Mouse (Mus musculus): Measurements from ENCODE around the gene Bcl7c. TPM values are rescaled to one million over a fixed set of nuclear protein-coding genes. Genes with fewer than 3 reads are reported as not detected.

The Bcl7c gene
- total RNA-seq, 1 experiment, result 35.6 TPM

DNA sequence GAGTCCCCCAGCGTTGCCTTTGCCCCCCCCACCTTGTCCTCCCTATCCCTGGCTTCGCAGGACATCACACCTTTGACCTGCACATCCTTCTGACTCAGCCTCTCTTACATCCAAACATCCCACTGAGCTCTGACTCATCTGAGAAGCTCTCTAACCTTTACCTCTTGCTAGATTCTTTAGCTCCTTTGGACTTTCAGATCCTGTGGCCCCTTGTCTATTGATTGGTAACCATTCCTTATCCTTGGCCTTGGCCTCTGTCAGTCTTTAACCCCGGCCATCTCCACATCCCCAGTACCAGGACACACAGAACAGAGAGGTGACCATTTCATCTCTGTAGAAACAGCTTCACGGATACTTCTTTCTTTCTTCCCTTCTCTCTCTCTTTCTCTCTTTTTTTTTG lies 21.4 kb upstream of the Bcl7c start:
- DNase-seq (ENCODE audit: low read depth, low spot score), result no peak
- H3K9ac ChIP-seq (ENCODE audit: insufficient read depth, low read depth, low read length, poor library complexity, severe bottlenecking), result no peak overlapping the region
- H3K4me3 ChIP-seq (ENCODE audit: insufficient read depth in 1 of 2, low read depth in 1 of 2, low read length in 2 of 2, poor library complexity in 1 of 2, severe bottlenecking in 1 of 2), result no peak overlapping the region
- H3K9me3 ChIP-seq (ENCODE audit: control insufficient read depth, insufficient read depth, low read depth, low read length), result no peaks in the 10 kb centered on the region
- in situ Hi-C loops (cut with MboI; ENCODE audit: low sequenced_read_pairs in 2 of 2, unreplicated experiment in 2 of 2), result no loop called here
- peaks cover 3 to 4% of the 10 kb centered on the region in 2 experiments; a peak in 1 of 4 replicates for H3K4me1 ChIP-seq (ENCODE audit: control insufficient read depth in 2 of 2, insufficient read depth in 2 of 2, low read length in 2 of 2, poor library complexity in 1 of 2)
- TF ChIP-seq CHD2 (IDR thresholded peaks at IDR 0.05; ENCODE audit: low read depth, low read length), result no peak
- no peak for TF ChIP-seq ZNF384 (IDR thresholded peaks at IDR 0.05; ENCODE audit: low read depth, low read length)
- TF ChIP-seq MAFK (IDR thresholded peaks at IDR 0.05; ENCODE audit: insufficient read depth, low read depth, low read length), result no peak
- no peak for TF ChIP-seq HCFC1 (IDR thresholded peaks at IDR 0.05; ENCODE audit: borderline replicate concordance, insufficient read depth, low read length)
- no peak for TF ChIP-seq ZC3H11A (IDR thresholded peaks at IDR 0.05; ENCODE audit: borderline replicate concordance, low read depth, low read length)
- H3K27ac ChIP-seq (ENCODE audit: insufficient read depth, low read depth, low read length, poor library complexity, severe bottlenecking), result no peak overlapping the region
- no peaks in the 10 kb centered on the region for H3K36me3 ChIP-seq (ENCODE audit: control insufficient read depth, insufficient read depth, low read length, poor library complexity, severe bottlenecking)

DNA sequence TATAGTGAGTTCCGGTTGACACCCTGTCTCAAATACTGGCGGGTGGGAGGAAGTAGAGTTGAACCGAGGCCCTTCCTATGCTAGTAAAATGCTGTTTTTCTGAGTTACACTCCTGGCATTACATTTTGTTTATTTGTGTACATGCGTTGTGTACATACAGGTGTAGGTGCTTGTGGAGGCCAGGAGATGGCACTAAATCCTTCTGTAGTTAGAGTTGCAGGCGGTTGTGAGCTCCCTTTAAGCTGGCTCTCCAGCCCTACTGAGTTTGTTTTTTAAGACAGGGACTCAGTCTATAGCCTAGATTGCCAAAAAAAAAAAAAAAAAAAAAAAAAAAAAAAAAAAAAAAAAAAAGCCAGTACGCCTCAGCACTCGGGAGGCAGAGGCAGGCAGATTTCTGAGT lies 19.2 kb upstream of the Bcl7c start:
- Histone ChIP-seq H3K4me1 (ENCODE audit: control insufficient read depth in 2 of 2, insufficient read depth in 2 of 2, low read length in 2 of 2, poor library complexity in 1 of 2) (peaks cover 3 to 9% of the 10 kb centered on the region in 2 experiments; a peak in 1 of 4 replicates), H3K27ac (ENCODE audit: insufficient read depth, low read depth, low read length, poor library complexity, severe bottlenecking) (no peak overlapping the region), H3K36me3 (ENCODE audit: control insufficient read depth, insufficient read depth, low read length, poor library complexity, severe bottlenecking) (no peaks in the 10 kb centered on the region), H3K9ac (ENCODE audit: insufficient read depth, low read depth, low read length, poor library complexity, severe bottlenecking) (no peak overlapping the region), H3K4me3 (ENCODE audit: insufficient read depth in 1 of 2, low read depth in 1 of 2, low read length in 2 of 2, poor library complexity in 1 of 2, severe bottlenecking in 1 of 2) (no peak overlapping the region), H3K9me3 (ENCODE audit: control insufficient read depth, insufficient read depth, low read depth, low read length) (no peaks in the 10 kb centered on the region)
- in situ Hi-C loops (cut with MboI; ENCODE audit: low sequenced_read_pairs in 2 of 2, unreplicated experiment in 2 of 2), result no loop called here
- peak; percentile 40 for DNase-seq (ENCODE audit: low read depth, low spot score)
- no peak for TF ChIP-seq ZNF384 (IDR thresholded peaks at IDR 0.05; ENCODE audit: low read depth, low read length)
- TF ChIP-seq ZC3H11A (IDR thresholded peaks at IDR 0.05; ENCODE audit: borderline replicate concordance, low read depth, low read length), result 0 out of 2 replicates have a peak, but pooled peaks have one; percentile 40

DNA sequence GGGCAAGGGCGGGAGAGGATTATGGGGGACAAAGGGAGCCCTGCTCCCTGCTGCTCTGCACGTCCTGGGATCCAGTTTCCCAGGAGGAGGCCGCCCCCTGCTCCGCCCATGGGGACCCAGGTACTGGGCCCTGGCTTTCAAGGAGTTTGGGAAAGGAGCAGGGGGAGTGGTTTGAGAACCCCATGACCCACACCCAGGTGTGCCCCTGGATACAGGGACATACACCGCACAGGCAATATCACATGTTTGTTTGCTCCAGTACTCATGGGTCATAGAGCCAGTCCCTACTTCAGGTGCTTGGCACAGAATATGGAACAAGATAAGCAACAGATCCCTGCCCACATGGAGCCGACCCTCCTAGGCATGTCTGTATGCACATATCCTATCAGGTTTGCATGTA lies 17.2 kb upstream of the Bcl7c start:
- peaks cover 3 to 9% of the 10 kb centered on the region in 2 experiments; a peak in 1 of 4 replicates for H3K4me1 ChIP-seq (ENCODE audit: control insufficient read depth in 2 of 2, insufficient read depth in 2 of 2, low read length in 2 of 2, poor library complexity in 1 of 2)
- no peak overlapping the region for H3K4me3 ChIP-seq (ENCODE audit: insufficient read depth in 1 of 2, low read depth in 1 of 2, low read length in 2 of 2, poor library complexity in 1 of 2, severe bottlenecking in 1 of 2)
- no peak overlapping the region for H3K9ac ChIP-seq (ENCODE audit: insufficient read depth, low read depth, low read length, poor library complexity, severe bottlenecking)
- no peaks in the 10 kb centered on the region for H3K9me3 ChIP-seq (ENCODE audit: control insufficient read depth, insufficient read depth, low read depth, low read length)
- DNase-seq (ENCODE audit: low read depth, low spot score), result no peak
- no peak overlapping the region for H3K27ac ChIP-seq (ENCODE audit: insufficient read depth, low read depth, low read length, poor library complexity, severe bottlenecking)
- no peaks in the 10 kb centered on the region for H3K36me3 ChIP-seq (ENCODE audit: control insufficient read depth, insufficient read depth, low read length, poor library complexity, severe bottlenecking)
- in situ Hi-C loops (cut with MboI; ENCODE audit: low sequenced_read_pairs in 2 of 2, unreplicated experiment in 2 of 2), result no loop called here
- TF ChIP-seq MAFK (IDR thresholded peaks at IDR 0.05; ENCODE audit: insufficient read depth, low read depth, low read length) (no peak), ZC3H11A (IDR thresholded peaks at IDR 0.05; ENCODE audit: borderline replicate concordance, low read depth, low read length) (no peak), HCFC1 (IDR thresholded peaks at IDR 0.05; ENCODE audit: borderline replicate concordance, insufficient read depth, low read length) (no peak), CHD2 (IDR thresholded peaks at IDR 0.05; ENCODE audit: low read depth, low read length) (no peak), ZNF384 (IDR thresholded peaks at IDR 0.05; ENCODE audit: low read depth, low read length) (no peak)

DNA sequence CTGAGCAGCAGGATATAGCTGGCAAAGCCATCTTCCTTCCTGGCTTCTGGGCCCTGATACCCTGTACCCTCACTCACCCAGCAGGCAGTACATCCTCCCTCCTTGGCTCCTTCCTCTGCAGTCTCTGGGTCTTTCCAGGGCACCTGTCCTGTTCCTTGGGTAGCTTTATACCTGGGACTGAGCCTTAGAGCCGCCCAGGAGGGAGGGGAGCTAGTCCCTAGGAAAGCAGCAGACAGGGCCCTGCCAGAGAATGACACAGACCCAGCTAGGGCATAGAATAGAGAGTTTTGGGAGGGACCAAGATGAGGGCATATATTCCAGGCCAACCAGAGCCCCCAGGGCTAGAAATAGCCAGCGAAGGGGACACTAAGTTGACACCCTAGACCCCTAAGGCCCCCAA lies 16.8 kb upstream of the Bcl7c start:
- Histone ChIP-seq H3K9ac (ENCODE audit: insufficient read depth, low read depth, low read length, poor library complexity, severe bottlenecking) (no peak overlapping the region), H3K4me3 (ENCODE audit: insufficient read depth in 1 of 2, low read depth in 1 of 2, low read length in 2 of 2, poor library complexity in 1 of 2, severe bottlenecking in 1 of 2) (no peak overlapping the region), H3K27ac (ENCODE audit: insufficient read depth, low read depth, low read length, poor library complexity, severe bottlenecking) (no peak overlapping the region), H3K9me3 (ENCODE audit: control insufficient read depth, insufficient read depth, low read depth, low read length) (no peaks in the 10 kb centered on the region), H3K36me3 (ENCODE audit: control insufficient read depth, insufficient read depth, low read length, poor library complexity, severe bottlenecking) (no peaks in the 10 kb centered on the region), H3K4me1 (ENCODE audit: control insufficient read depth in 2 of 2, insufficient read depth in 2 of 2, low read length in 2 of 2, poor library complexity in 1 of 2) (peaks cover 3 to 9% of the 10 kb centered on the region in 2 experiments; a peak in 1 of 4 replicates)
- TF ChIP-seq HCFC1 (IDR thresholded peaks at IDR 0.05; ENCODE audit: borderline replicate concordance, insufficient read depth, low read length) (no peak), ZNF384 (IDR thresholded peaks at IDR 0.05; ENCODE audit: low read depth, low read length) (no peak), CHD2 (IDR thresholded peaks at IDR 0.05; ENCODE audit: low read depth, low read length) (no peak), ZC3H11A (IDR thresholded peaks at IDR 0.05; ENCODE audit: borderline replicate concordance, low read depth, low read length) (no peak), MAFK (IDR thresholded peaks at IDR 0.05; ENCODE audit: insufficient read depth, low read depth, low read length) (no peak)
- in situ Hi-C loops (cut with MboI; ENCODE audit: low sequenced_read_pairs in 2 of 2, unreplicated experiment in 2 of 2), result no loop called here
- no peak for DNase-seq (ENCODE audit: low read depth, low spot score)

DNA sequence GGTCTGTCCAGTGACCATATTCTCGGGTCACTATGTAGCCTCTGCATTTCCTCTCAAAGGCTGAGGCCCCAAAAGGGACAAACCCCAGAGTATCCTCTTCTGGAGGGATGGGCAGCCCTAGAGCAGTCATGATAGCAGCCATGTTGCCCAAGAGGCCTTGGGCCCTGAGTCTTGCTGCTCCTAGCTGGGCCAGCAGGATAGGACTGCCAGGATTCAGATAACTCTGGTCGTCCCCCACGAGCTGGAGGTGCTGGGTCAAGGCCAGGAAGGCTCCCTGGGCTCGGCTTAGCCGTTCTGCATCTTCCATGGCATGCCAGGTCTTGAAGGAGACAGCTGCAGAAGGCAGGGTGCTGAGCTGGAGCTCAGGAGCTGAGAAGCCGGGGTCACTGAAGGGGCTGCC lies 10.5 kb upstream of the Bcl7c start:
- Histone ChIP-seq H3K27ac (ENCODE audit: insufficient read depth, low read depth, low read length, poor library complexity, severe bottlenecking) (no peak overlapping the region), H3K4me1 (ENCODE audit: control insufficient read depth in 2 of 2, insufficient read depth in 2 of 2, low read length in 2 of 2, poor library complexity in 1 of 2) (peaks cover 2 to 4% of the 10 kb centered on the region in 2 experiments; a peak in 2 of 4 replicates), H3K36me3 (ENCODE audit: control insufficient read depth, insufficient read depth, low read length, poor library complexity, severe bottlenecking) (no peaks in the 10 kb centered on the region), H3K4me3 (ENCODE audit: insufficient read depth in 1 of 2, low read depth in 1 of 2, low read length in 2 of 2, poor library complexity in 1 of 2, severe bottlenecking in 1 of 2) (no peak overlapping the region), H3K9ac (ENCODE audit: insufficient read depth, low read depth, low read length, poor library complexity, severe bottlenecking) (no peak overlapping the region), H3K9me3 (ENCODE audit: control insufficient read depth, insufficient read depth, low read depth, low read length) (no peaks in the 10 kb centered on the region)
- in situ Hi-C loops (cut with MboI; ENCODE audit: low sequenced_read_pairs in 2 of 2, unreplicated experiment in 2 of 2), result no loop called here
- no peak for TF ChIP-seq HCFC1 (IDR thresholded peaks at IDR 0.05; ENCODE audit: borderline replicate concordance, insufficient read depth, low read length)
- TF ChIP-seq MAFK (IDR thresholded peaks at IDR 0.05; ENCODE audit: insufficient read depth, low read depth, low read length), result no peak
- TF ChIP-seq CHD2 (IDR thresholded peaks at IDR 0.05; ENCODE audit: low read depth, low read length), result no peak
- TF ChIP-seq ZC3H11A (IDR thresholded peaks at IDR 0.05; ENCODE audit: borderline replicate concordance, low read depth, low read length), result no peak
- no peak for TF ChIP-seq ZNF384 (IDR thresholded peaks at IDR 0.05; ENCODE audit: low read depth, low read length)
- no peak for DNase-seq (ENCODE audit: low read depth, low spot score)
